Mouse (Mus musculus): ENCODE measurements around the gene Lmx1a.
A peak's percentile ranks its signal among the peaks of the same experiment; 100 is the strongest.

Gene Lmx1a

DNA sequence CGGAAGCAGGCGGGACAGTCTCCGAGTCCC is at the start of gene Lmx1a:
Gene Lmx1a, plus strand, starts transcription at position 6 of the 30 bp plus-strand sequence.
- DNase-seq, result no peak

DNA sequence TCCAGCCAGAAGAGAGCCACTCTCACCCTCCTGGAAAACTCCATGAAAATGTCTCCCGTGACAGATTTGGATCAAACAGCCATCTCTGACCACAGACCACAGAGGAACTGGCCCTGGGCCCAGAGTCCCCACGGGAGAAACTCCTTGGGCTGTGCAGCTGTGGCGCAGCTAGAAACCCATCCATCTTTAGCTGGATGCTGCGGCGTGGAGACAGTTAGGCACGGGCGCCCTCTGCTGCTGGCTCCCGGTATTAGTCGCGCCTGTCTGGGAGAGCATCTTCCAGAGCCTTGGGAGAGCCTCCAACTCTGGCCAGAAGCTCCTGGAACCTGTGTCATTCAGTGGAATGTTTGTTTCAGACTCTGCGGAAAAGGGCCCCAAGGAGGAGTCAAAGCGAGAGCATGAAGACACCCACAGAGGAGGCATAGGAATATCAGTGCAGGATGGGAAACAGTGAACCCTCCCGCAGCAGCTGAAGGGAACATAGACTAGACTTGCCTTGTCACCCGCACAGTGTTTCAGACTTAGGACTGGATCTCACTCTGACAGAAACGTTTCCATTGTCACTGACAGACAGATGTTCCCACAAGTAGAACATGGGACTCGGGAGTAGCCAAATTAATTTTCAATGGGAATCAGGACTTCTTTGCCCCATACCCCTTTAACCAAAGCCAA is 44.0 kb upstream of the Lmx1a start:
- peak; percentile 61 for DNase-seq

DNA sequence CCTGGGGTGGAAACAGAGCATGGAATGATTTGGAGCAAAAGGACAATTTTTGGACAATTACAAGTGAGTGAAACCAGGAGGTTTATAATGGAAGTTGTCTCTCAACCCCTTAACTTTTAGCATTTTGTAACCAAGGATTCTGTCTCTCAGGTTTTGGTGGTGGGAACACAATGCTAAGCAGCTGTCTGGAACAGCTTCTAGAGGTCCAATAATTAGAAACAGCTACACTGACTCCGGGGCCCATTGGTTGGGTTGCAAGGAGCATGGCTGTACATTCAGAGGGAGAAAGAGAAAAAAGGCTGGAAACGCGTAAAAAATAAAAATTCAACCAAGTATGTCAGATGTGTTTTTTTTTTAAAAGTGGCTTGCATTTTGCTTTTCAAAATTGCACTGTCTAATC is 40.4 kb upstream of the Lmx1a start:
- DNase-seq, result no peak

DNA sequence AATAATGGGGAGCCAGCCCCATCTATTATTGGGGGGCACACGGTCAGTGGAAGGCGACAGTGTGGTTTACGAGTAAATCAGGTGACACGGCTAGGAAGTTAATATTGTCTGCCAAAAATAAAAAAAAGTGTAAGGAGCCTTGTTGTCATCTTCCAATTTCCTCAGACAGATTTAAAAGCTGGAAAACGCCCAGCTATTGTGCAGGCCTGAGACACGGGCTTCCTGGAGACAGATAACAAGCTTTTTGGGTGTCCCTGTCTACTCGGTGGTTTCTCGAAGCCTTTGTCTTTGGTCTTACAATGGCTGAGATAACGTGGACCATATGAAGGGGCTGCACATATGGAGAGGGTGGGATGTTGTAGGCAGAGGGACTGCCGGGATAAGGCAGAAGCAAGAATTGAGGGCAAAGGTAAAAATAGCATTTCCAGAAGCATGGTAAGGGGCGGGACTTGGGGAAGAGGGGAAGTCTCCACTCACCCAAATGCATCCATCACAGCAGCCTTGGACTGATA is 39.9 kb upstream of the Lmx1a start:
- peak; percentile 41 for DNase-seq

DNA sequence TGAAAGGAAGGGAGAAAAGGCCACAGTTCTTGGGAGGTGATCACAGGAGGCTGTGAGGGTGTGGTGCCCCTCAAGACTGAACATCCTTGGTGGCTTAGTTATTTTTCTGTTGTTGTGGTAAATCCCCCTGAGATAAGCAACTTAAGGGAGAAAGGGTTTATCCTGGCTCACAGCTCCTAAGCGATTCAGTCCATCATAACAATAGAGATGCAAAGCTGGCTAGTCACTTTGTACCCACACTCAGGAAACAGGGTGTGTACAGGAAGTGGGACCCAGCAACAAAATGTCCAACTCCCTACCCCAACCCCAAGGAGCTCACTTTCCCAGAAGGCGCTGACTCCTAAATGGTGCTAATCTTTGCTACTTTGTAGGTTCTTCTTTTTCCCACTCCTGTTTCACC is 36.7 kb upstream of the Lmx1a start:
- DNase-seq, result no peak

DNA sequence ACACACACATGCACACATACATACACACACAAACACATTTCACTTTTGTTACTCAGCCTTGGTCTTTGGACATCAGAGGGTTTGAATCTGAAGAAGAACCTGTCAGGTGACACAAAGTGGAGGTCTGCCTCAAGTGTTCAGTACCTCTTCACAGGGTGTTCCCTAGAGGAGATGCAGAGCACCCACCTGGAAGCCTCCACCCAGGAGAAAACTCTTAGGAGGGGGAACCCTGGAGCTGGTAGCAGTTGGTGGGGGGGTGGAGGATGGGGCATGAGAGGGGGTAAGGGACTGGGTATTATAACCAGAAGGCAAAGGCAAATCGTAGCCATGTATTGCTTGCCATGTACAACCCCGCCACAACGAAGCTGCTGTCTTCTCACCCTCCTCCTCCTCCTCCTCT is 30.0 kb upstream of the Lmx1a start:
- no peak for DNase-seq

DNA sequence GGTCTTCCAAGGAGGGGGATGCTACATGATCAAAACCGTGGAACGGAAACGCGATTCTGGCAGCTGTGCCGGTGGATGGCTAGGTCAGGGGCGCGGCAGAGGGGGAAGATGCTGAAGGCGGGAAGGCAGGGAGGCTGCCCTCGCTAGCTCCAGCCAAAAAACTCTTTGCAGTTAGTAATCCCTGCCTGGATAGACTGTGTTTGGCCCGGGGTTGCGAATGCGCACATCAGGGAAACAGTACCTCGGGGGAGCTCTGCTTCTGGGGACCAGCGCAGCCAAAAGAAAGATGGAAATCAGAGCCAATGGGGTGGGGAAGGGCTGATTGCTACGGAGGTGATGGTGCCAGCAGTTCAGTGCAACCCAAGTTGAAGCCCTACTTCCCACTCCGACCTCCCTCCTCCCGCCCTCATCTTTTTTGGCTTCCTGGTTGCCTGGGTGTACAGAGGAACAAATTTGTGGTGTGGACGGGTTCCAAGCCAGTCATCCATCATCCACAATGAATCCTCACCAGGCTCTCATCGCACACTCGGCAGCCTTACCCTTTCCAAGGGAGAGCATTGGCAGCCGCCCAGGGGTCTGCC is 28.4 kb upstream of the Lmx1a start:
- peak; percentile 28 for DNase-seq

DNA sequence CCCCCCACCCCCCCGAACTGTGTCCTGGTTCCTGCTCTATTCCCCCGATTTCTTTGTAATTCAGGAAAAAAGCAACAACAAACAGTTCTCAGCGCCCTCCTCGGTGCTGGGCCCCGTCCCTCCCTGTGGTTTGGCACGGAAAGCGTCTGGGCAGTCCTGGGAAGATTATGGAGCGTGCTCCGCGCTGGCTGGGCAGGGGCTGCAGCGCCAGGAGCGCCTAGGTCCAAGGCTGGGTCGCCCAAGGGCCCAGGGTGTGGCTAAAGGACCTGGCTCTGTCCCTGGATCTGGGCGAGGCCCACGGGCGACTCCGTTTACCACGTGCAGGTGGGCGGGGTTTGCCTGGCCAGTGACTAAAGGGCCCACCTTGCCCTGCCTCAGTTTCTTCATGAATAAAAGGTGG is 27.9 kb upstream of the Lmx1a start:
- no peak for DNase-seq

DNA sequence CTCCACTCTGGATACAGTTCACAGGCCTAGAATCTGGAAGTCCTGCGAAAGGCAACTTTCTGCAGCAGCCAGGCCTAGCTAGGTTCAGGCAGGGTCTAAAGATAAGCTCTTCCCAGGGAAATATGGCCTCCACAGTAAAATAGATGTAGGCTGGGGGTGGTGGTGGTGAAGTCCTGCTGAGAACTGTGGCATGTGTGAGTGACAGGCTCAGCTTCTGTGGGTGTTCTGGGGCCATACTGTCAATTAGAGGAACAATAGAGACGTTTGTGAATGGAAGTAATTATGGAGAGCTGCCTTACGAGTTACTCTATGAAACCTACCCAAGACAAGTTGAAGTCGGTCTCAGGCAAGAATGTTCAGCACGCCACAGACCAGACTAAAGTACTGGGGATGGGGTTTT is 25.9 kb upstream of the Lmx1a start:
- no peak for DNase-seq

DNA sequence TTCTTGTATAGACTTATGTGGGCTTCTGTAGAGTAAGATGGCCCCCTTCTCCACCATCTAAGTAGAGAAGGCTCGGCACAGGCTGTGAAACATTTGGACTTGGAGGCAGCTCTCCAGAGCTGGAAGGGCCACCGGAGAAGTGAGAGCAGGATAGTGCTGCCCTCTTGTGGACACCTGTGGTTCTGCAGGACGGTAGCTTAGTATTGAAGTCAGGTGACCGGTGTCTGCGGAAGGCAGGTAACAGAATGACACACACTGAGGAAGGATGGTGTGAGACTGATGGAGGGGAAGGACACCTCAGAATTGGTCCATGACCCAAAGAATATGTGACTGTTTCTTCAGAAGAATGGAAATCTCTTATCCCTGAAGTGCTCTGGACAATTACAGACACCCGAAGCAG is 19.2 kb upstream of the Lmx1a start:
- DNase-seq, result peak; percentile 36

DNA sequence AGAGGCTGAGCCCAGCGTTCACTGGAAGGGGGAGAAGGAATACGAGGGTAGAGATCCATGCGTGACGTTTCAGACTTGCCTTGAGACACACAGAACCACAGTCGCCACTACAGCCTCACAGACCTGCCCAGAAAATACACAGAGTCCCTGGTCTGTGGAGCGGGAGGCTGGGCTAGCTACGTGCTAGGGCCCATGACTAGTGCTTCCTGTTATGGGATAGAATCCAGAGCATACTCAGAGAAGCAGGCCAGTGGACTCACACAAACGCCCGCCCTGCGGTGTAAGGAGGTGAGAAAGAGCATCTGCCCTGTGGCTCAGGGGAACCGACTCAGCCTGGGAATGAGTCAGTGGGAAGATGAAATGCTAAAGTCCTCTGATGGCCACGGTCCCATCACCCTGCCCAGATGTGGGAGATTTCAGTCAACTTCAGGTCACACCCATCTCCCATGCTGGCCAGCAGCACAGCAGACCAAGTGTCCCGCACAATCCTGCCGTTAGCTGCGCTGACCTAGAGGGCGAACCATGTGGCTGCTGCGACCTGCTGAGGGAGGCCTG is 16.5 kb upstream of the Lmx1a start:
- no peak for DNase-seq

DNA sequence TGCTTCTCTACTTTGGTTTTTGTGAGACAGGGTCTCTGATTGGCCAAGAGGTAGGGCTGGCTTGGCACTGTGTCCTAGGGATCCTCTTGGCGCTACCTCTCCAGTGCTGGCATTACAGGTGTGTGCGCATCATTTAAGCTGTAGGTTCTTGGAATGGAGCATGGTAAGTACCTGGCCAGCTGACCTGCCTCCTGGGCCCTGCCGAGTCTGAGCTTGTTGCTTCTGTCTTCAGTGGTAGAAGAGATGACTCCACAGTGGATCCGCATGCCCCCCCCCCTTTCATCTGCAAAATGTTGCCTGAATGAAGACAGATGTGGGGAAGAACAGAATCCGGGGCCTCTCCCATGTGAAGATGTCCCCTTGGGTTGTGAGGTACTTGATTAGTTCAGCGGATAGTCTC is 10.0 kb upstream of the Lmx1a start:
- no peak for DNase-seq

DNA sequence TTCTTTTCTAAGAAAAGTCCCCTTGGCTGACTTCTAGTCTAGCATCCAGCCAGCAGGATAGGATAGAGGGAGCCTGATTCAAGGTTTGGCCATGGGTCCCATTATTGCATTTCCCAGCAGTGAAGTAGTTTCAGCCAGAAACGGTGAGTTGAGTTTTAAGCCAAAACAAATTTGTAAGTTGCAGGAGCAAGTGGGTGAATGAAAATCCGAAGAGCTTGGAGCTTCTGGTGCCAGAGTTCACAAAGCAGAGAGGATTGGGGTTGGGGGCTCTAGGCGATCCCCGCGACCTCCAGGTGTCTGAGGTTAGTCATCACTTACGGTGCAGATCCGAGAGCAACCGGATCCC is 1.1 kb upstream of the Lmx1a start:
- DNase-seq, result no peak

DNA sequence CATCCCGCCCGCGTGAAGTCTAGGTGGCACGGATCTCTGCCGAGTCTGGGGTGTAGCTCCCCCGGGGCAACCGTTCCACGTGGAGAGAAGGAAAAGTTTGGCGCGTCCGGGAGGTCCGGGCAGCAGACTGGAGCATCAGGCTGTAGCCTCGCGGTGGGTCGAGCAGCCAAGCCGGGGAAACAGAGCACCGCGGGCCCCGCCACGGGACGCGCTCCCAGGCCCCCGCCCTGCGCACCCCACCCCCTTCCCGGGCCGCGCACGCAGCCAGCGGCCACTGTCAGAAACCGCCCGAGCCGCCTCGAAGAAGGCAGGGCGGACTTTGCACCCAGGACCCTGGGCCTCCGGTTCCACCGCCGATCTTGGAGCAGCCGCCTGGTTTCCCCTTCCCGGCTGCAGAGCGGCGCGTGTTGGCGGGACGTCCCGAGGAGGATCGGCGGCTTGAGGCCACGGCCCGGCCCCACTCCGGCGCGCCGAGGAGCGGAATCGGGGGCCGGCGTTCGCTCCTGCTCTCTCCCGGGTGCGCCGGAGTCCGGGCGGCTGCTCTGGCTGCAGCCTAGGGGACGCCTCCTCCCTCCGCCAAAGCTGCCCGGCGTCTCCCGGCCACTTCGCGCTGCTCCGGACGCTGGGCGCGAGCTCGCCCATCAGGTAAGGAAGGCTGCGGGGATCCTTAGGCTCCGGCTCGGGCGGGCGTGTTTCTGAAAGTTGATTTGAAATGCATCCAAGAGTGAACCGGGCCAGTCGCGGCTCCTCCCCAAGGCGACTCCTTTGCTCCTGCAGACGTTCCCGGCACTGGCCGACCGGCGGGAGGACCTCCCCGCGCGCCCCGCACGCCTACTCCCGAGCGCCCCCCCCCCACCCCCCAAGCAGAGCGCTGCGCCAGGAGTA is 448 bp upstream of the Lmx1a start:
- peak; percentile 36 for DNase-seq

DNA sequence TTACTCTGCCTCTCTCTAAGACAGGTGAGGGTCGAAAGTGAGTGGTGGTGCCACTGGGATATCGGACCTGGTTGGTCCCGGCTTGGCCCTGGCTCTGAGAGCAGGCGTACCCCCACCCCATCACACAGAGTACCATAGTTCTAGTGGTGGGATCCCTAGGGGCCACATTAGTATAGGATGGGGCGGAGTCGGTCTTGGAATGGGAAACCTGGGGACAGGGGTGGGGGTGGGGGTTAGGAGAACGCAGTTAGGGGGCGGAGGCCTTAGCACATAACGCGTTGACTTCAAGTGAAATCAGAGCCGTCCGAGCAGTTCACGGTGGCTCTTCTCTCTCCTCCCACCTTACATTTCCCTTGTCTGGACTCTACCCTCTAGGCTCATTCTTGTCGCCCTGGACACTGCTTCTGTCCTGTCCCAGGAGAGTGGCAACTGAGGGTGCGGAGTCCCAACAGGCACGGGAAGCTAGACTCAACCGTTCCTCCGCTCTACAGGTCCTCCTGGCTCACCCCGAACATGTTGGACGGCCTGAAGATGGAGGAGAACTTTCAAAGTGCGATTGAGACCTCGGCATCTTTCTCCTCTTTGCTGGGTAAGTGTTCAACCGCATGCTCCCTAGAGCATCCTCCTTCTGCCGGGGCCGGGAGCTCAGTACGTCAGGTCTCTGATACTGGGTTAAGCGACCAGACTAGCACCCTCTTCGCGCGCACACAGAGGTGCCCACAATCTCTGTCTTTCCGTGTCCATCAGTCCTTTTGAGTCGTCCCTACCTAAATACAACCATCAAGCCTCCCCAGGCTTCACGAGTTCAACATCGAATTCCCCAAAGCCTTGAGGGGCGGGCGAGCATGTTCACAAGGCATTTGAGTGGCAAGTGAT is 463 bp downstream of the Lmx1a start:
- DNase-seq, result no peak

DNA sequence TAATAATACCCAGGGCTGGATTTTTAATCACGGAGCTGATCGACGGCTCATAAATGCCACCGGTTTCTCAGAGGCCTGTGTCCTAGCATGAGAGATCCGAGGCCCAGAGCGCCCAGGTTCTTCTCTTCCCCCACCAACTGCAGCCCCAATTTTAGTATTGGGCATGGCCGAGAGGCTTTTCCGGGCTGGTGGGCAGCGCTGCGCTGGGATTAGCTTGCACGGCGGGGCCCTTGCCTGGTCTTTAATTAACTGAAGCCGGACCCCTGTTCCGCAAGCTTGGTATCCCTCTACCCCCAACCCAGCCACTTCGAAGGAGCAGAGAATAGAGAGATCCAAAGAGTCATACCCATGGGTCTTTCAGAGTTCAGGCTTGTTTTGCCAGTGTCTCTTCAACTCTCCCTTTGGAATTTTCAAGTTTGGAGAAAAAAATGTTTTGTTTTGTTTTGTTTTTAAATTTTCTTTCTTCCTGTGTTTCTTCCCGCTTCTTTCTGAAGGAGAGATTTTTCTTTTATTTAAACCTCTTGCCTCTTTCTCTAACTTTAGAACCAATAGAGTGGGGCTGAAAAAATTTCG is 1.2 kb downstream of the Lmx1a start:
- no peak for DNase-seq

DNA sequence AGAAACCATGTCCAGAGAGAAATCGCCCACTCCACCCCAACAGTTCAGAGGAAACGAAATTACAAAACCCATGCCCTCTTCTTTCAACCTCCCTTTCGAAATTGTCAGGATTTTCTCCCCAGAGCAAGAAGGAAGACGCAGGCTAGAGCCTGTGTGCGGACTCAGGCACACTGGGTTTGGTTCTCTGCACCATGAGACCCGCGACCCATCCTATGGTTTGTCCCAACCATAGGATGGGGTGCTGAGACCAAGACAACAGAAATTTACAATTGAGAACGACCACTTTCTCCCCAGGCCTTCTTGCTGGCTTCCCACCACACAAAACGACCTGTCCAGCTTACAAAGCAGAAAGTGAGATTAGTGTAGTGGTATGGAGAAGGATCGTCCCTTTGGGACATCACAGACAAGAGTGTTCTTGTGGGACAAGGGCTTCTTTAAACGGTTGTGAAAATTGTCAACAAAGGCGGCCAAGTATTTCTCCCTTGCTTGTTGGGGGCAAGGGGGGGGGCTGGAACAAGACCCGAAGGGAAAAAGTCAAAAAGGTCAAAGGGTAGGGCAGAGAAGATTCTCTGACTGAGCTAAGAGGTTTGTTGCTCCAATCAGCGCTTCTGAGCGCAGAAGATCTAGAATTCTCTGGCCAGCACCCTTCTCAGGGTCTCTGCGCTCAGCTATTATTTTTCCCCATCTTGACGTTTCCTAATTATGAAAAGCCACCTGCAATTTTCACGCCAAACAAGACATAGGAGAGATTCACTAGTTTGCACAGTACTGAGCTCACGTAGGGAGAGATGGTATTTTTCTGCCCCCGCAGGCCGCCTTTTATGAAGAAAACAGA is 1.9 kb downstream of the Lmx1a start:
- no peak for DNase-seq

DNA sequence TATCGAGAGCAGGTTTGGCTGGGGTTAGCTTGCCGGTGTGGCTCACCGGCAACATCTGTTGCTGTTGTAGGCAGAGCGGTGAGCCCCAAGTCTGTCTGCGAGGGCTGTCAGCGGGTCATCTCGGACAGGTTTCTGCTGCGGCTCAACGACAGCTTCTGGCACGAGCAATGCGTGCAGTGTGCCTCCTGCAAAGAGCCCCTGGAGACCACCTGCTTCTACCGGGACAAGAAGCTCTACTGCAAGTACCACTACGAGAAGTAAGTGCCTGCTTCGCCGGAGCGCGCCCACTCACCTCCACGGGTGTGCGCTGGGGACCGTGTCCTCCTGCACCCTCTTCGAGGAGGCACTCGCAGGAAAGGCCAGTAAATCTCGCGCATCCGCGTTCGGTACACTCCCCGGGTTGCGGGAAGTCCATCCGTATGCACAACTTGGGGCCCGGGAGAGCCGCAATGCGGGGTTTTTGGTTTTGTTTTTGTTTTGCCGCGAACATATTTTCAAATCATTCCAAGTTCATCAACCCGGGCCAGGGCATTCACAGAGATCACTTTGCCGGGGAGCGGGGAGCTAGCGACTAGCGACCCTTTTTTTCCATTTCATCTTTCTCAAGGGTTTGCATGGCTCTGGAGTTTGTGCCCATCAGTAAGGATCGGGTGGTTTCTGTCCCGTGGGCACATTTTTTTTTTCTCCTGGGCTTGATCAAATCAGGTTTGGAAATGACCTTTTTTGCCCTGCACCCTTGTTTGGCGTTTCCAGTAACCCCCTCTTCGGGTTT is 3.1 kb downstream of the Lmx1a start:
- DNase-seq, result no peak

DNA sequence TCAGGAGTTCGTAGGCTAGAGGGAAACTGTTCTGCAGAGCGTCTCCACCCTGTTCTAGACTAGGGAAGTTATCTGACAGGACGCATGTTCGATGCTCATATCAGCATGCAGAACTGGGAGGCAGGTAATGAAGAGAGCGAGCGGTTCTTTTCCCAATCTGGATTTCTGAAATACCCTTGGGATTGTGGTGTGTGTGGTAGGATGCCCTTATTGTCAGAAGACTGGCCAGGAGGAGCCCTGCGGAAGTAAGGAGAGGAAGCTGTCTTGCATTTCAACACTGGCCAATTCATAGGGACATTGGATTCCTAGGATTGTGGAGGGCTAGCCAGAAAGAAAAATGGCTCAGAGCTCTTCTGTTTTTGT is 3.6 kb downstream of the Lmx1a start:
- DNase-seq, result no peak

DNA sequence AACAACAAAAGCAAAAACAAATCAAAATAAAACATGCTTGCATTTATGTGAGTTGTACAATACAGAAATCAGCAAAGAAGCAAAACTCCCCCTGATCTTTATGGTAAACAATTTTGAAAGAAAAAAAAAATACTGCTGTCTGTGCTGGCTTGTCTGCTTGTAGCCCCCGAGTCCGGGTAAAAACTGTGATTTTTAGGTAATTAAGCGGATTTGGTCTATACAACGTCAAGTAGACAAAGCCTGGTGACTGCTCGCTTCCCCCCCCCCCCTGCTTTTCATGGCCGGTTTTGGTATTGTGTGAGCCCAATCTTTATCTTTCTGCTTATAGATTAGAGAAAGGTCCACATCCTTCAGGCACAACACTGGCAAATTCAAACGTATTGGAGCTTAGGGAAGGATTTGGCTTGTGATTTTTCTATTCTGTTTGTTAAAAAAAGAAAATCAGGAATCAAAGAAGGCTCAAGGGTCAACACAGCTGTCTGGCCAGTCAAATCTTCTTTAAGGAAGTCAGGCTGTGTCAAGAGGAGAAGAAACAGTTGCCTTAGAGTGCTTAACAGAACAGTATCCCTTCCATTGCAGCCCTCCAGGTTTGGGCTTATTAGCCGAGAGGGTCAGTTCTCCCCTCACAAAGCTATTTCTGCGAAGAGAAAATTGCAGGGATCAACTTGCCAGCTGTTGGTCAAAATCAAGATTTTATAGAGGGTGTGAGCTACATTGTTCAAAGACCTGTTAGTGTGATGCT is 4.6 kb downstream of the Lmx1a start:
- DNase-seq, result no peak

DNA sequence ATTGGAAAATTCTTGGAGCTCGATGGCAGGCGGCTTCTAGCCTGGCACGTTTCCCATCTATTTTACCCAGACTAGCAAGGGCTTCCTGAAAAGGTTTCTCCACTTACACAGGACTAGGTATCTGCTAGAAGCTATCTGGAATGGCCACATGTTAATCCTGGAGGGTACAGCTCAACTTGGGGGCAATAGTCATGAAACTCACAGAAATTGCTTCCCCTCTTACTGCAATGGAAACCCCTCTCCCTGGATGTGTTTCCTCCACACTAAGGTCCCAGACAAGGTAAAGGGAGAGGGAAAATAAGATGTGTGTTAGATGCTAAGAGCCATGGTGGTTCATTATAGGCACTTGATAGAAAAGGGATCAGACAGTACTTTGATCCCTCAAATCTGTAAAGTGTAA is 5.7 kb downstream of the Lmx1a start:
- no peak for DNase-seq

Data from kidney, adult 11 months (tissue).